Mouse (Mus musculus) MEL (cell line): Measurements from ENCODE around the gene Olfr713.

Experiments
- MAX ChIP-seq: IDR thresholded peaks from 2 replicates; pipeline ENCODE4 v1.6.1; 2011; ENCODE audit warnings: low read length, improper control_type of control experiment
- MAZ ChIP-seq: IDR thresholded peaks from 2 replicates; pipeline ENCODE4 v1.6.1; 2012; ENCODE audit warnings: low read depth, mild to moderate bottlenecking, inconsistent platforms, low read length, improper control_type of control experiment

- TF ChIP-seq MAX (no peak), MAZ (no peak)
These were observed 13.4 kb downstream of the Olfr713 start for GRCm38 (mm10) chr7:107044407-107044806.
